Mouse (Mus musculus) MN1 (cell line): ENCODE measurements around the gene Sept9.
A peak's percentile ranks its signal among the peaks of the same experiment; 100 is the strongest.

Source experiments
- DNase-seq: peaks from one replicate; pipeline ENCODE4 v3.0.0-alpha.2; 2016; ENCODE audit warnings: low spot score

Gene Sept9

DNA sequence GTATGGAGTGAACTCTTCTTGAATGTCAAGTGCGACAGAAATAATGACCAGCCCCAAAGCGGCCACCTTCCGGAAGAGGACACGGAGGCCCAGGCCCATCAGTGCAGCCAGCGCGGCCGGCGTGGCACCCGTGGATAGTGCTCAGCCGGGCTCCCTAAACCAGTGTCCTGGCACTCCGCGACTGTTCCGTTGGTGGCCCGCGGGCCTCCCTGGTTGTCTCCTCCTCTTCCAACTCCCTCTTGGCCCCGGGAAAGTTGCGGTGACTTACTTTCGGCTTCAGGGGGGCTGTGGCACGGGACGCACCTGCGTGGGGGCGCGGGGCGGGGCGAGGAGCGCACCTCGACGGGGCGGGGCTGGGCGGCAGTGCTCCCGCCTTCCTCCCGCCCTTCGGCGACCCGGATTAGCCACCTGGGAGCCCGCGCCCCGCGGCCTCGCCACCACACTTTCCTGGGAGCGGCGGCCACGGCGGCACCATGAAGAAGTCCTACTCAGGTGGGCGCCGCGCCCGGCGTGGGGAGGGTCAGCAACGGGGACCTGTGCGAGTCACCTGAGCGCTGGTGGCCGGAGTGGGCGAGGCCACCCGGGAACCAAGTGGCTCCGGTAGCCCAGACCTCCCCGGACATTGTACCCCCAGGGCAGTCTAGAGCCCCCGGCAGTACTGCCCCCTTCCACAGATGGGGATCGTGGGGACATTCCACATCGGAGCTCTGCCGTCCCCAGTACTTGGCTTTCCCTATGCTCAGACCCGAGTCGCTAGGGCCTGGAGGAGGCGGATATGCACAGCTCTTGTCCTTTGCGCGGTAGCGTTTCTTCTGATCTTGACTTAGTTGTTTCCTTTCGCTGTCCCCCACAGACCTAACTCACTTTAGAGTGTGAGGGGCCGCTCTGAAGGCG lies at the start of gene Sept9:
Gene Sept9 (plus strand): TSS at position 380 of the 894 bp plus-strand sequence.
- no peak for DNase-seq

DNA sequence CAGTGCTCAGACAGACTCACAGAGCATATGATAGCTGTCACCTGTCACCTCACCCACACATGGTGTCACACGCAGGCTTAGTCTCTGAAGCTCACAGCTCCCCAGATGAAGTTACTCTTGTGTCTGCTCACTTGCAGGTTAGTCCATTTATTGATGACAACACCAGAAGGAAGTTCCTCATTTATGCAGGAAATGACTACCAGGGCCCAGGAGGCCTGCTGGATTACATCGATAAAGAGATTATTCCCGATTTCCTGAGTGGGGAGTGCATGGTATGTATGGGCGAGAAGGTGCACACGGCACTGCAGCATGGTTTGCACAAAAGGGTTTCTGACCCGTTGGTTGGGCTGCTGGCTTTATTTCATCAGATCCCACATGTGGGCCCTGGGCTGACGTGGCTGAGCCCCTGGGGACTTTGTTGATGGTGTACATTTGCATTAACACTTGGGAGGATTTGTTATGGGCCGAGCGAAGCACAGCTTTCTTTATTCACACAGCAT lies 48.9 kb upstream of the Sept9 start:
- DNase-seq: peak; percentile 81

- no peak for DNase-seq
Measured at GRCm38 (mm10) chr11:117151461-117151860, 48.0 kb upstream of the Sept9 start.

DNA sequence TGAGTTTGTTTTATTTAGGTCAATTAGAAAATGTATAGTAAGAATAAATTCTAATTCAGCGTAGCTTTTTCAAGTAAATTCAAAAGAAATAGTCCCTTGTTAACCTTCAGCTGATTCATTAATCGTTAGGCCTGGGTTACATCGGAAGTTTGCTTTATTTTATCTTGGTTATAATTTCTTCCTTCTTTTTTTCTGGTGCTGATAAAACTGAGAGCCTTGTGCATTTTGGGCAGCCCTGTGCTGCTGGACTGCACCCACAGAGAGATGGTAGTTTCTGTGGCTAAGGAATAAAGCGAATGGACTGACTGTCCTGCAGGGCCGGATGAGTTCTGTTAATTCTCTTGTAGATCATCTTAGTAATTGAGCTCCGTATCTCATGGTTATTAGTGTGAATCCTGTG lies 46.9 kb upstream of the Sept9 start:
- DNase-seq: no peak

DNA sequence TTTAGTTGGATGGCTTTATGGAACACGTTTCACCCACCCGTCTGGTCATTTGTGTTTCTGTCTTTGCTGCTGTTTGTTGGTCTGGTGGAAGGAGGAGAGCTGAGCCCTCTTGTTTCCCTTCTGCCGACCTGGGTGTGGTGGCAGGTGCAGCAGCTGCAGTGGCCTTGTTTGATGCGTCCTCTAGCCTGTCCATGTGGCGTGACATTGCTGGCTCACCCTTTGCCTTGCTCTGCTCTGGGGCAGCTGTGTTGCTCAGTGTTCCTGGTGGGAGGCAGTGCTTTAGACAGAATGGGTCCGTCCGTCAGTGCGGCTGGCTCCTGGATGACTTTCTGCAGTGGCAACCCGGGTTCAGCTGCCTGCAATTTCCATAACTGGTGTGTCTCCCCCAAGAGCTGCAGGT lies 45.9 kb upstream of the Sept9 start:
- DNase-seq: no peak

DNA sequence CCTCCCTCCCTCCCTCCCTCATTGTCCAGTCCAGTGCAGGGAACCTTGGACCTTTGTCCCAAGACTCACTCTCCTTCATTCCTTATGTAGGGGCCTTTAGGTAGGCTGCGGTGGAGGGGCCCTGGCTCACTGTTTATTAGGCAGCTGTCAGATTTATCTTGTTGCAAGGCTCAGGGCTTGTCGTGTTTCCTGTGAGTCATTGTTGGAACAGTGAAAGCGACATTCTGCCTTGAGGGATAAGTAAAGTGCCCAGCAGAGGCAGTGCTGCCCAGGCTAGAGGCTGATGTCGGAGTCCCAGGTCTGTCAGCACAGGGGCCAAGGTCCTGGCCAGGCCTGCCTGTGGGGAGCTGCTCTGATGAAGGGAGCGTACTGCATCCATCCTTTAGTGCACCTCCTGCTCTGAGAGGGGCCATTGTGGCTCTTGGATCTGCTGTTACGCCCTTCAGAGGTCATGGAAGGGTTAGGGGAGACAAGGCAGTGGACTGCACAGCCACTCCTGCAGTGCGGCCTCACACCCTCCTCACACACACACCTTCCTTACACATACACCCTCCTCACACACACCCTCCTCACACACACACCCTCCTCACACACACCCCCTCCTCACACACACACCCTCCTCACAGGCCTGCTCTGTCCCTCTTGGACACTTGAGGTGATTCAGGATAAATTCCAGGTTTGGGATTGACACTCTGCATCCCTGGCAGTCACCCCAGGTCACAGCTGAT lies 45.2 kb upstream of the Sept9 start:
- DNase-seq: peak; percentile 70

DNA sequence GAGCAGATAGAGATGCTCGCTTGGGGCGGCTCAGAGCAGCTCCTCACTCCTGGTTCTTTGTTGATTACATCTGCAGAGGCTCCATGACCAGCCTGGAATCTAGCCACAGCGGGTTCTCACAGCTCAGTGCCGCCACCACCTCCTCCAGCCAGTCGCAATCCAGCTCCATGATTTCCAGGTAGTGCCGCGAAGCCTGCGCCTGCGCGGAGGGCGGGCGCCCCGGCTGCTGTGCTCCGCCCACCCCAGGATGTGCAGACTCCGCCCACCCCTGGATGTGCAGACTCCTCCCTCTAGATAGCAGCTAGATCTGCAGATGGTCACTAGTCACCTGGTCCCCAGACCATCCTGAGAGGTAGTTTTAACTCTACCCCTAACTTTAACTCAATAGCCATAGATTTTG lies 42.7 kb upstream of the Sept9 start:
- DNase-seq: no peak

DNA sequence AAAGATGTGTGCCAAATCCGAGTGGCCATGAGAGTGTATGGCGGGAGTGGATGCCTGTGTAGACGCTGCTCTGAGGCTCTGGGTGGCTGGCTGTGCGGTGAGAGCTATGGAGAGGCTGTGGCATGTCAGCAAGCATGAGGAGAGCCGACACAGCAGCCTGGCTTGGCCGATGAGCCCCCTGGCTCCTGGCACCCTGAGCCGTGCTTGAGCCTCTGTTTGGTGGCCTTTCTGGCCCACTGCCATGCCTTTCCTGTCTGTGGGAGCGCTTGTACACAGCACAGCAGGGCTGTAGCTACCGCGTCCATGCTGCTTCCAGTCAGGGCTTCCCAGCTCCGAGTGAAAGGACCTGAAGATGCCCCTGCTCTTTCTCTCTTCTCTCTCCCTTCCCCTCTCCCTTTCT lies 41.1 kb upstream of the Sept9 start:
- DNase-seq: peak; percentile 45

DNA sequence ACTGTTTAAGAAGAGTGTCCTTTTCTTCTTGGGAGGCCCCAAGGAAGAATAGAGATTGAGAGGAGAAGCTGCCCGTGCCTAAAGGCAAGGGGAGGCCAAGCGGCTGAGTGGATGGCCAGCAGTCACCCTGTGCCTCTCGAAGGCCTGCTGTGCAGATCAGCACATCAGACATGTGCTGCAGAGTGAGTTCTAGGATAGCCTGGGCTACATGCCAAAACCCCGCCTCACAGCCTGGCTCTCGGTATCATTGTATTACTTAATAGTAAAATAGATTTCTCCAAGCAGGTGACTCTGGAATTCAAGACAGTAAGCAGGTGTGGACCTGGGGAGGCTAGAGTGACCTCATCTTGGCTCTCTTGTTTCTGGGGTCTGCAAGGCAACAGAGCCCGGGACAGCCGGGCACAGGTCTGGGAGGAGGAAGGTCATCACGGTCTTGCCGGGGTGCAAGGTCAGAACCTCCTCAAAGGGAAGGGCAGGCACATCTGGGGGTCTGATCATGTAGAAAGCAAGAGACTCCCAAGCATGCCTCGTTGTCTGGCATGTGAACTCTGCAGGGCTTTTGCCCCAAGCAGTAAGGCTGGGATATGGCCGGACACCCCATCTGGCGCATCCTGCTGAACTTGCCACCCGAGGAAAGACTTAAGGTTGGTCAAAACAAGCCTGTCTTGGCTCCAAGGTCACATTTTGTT lies 40.1 kb upstream of the Sept9 start:
- no peak for DNase-seq

DNA sequence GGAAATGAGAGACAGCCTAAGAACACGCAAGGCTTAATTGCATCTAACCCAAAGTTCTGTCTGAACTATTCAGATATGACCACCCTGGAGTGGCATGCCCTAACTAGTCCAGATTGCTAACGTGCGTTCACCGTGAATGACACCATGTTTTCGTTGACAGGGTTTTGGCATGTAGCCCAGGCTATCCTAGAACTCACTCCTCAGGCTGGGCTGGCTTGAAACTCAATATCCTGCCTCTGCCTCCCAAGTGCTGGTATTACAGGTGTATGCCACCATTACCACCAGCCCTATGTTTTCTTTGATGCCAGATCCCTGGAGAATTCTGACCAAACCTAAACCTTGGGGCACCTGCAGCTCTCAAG lies 39.5 kb upstream of the Sept9 start:
- no peak for DNase-seq

DNA sequence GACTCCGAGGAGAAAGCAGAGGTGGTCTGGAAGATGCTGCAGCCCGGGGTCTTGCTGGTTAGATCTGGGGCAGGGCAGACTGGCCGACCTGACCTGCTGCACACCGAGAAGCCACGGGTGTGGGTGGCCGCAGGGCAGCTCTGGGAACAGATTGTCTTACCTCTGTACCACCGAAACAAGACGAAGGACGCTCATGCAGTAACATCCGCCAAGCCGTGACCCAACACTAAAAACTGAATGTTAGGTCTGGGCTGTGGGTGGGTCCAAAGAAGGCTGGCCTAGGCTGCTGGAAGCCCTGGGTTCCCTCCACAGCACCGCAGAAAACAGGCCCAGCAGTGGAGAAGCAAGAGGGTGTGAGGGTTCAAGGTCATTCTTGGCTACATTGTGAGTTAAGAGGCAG lies 38.7 kb upstream of the Sept9 start:
- DNase-seq: no peak

DNA sequence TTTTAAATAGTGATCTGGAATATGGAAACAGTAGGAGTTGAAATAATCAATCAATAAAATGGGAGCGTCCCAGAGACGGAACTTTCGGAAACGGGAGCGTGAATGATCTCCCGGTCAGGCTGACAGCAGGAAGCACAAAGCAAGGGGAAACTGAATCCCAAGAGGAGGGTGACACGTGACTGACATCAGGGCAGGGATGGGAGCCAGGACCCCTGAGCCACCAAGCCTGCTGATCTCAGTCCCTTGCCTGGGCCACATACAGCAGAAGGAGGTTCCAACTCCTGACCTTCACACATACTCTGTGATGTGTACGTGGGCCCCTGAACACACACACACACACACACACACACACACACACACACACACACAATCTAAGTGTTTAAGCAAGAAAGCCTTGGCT lies 37.9 kb upstream of the Sept9 start:
- no peak for DNase-seq

- no peak for DNase-seq
Measured at GRCm38 (mm10) chr11:117163098-117163497, 36.4 kb upstream of the Sept9 start.

- no peak for DNase-seq
Measured at GRCm38 (mm10) chr11:117163771-117164170, 35.7 kb upstream of the Sept9 start.

- DNase-seq: no peak
Measured at GRCm38 (mm10) chr11:117168278-117169087, 31.0 kb upstream of the Sept9 start.

GRCm38 (mm10) chr11:117169088-117169635 lies 30.3 kb upstream of the Sept9 start:
- DNase-seq: no peak

DNA sequence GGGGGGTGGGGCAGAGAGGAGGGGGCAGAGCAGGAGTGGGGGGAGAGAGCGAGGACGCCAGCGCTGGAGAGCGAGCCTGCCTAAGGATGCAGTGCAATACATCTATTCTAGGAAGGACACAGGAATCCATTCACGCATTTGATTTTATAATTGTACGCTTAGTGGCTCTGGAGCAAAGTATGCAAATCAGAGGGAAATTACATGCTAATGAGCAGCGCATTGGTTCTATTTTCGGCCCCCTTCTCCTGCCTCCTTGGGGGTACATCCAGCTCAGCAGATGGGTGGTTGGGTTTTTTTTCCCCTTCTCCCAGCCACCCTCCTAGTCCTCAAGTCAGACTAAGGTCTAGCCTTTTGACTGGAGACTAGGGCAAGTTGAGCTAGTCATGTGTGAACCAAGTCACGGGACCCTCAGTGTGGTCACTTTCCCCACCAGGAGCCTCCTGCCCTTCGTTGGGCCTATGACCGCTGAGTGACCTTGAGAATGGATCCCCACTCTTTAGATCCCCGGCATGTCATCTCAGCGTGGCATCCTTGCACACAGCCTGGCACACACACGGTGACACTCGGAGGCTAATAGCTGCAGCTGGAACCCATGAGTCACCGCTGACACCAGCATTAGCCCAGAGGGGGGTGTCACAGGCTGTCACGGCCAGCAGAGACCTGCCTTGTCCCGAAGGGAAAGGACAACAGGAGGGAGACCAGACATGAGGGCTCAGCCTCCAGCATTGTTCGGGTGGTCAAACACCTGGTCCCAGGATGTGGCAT lies 29.5 kb upstream of the Sept9 start:
- DNase-seq: no peak

- DNase-seq: no peak
Measured at GRCm38 (mm10) chr11:117174098-117174892, 25.2 kb upstream of the Sept9 start.

- DNase-seq: no peak
Measured at GRCm38 (mm10) chr11:117174924-117175323, 24.5 kb upstream of the Sept9 start.

DNA sequence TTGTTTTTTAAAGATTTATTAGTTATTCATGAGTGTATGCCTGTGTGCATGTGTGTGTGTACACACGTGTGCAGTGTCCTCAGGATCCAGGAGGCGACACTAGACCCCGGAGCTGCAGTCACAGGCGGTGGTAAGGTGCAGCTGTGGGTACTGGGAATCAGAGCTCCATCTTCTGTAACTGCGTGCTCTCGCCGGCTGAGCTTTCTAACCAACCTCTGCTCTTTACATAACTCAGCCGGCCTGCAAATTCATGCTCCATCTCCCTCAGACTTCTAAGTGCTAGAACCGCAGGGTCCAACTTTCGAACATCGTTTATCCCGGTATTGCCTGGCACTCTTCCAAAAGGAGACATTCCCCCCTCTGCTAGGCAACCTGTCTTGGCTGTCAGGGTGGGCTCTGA lies 24.0 kb upstream of the Sept9 start:
- DNase-seq: no peak
